Mouse (Mus musculus) heart, postnatal 14 days (tissue): ENCODE measurements around the gene Fcho1. TPM values are rescaled to one million over a fixed set of nuclear protein-coding genes. Genes with fewer than 3 reads are reported as not detected.

Experiments
- DNase-seq, 2 experiments: peaks; one replicate each; pipeline ENCODE4 v3.0.0; 2021 to 2022
- intact Hi-C: fragments of 180-260 bp; cut with DNase I; formaldehyde crosslinking; loops from one replicate; pipeline ENCODE4 v1.15.1; 2025
- total RNA-seq, 2 experiments: library from RNA; stranded (reverse); gene quantifications; 2 replicates each; pipeline ENCODE4 v1.2.3; 2021

Gene Fcho1
- total RNA-seq, 2 experiments from 2014 or later = 1.4 to 5.7 TPM

DNA sequence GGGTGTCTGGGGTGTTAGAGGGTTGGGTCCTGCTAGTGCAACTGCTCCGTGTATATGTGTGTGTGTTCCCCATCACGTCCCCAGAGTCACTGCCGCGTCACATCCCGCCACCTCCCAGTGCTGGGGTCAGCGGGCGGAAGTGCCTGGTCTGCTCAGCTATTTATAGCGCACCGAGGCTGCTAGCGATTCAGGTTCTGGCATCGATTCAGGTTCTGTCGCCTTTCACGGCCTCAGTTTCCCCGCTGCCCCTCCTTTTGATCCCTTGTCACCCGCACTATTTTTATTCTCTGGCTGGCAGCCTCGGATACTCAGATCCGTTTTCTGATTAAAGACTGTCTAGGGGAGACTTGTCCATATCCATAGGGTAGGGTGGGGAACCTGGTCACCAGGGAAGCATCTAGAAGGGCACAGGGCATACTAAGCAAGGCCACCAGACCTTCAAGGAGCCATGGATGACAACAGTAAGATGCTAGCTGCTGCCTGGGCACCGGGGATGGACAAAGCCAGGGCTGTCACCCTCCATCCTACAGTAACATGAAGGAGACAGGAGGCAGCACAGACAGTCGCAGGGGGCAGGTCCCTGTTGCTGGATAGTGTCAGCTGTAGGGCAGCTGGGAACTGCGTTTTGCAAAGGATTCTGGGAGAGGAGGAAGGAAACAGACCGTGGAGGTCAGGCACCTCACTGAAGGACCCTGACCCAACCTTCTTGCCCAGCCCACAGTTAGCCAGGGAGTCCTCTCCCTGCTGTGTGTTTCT is 57.1 kb downstream of the Fcho1 start:
- peak; percentile 65 to 71 for DNase-seq
- intact Hi-C loops = no loop called here

DNA sequence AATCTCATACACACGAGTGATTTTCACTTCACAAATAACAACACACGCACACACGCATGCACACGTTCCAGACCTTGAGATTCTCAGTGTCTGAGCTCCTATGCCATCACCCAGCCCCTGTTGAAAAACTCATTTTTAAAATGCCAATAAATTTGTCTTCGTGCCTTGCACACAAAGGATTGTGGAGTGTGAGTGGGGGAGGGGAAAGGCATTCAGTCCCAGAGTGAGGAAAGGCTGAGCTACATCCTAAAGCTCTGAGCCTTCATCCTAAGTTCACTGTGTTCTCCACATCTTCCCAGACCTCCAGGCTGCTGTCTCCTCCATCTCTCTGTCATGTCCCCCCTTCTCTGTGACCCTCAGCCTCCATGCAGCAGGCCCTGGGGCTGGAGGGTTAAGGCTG is 58.3 kb downstream of the Fcho1 start:
- intact Hi-C loops = no loop called here

GRCm38 (mm10) chr8:71666855-71667254 is 58.7 kb downstream of the Fcho1 start:
- intact Hi-C loops = no loop called here
- DNase-seq = no peak

More for the DNA sequence above, 58.3 kb downstream of the Fcho1 start:
- no peak for DNase-seq

- peak; percentile 35 to 67 for DNase-seq
- intact Hi-C loops = no loop called here
These were observed 60.0 kb downstream of the Fcho1 start for GRCm38 (mm10) chr8:71665331-71666130.

DNA sequence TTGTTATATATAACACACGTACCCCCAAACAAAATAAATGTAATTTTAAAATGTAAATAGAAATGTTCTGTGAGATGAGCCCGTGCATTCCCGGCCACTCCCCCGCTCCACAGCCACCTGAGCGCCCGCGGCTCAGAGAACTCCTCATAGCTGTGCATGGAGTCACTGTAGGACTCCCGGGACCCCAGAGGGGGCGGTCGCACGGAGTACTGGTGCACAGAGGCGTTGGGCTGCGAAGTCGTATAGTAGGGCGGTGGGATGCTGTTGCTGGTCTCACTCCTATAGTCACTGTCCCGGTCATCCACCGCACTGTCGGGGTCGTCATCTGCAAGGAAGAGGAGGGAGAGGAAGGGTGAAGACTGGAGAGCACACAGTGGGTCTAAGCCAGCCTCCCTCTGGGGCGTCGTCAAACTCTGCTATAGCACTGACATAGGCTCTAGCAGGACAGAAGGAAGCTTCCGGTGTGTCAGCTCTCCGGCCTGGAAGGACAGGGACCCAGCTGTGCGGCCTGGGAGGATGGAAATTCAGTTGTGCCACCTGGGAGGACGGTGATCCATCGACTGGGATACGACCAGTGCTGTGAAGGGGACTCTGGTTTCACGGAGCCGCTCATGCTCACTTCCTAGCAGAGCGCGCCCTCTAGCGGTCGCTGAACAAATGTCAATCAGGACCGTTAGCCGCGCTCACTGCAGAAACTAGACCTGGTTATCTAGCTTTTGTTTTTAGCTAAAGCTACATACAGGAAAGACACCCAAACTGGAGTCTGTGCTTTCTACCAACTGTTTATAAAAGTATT is 65.0 kb downstream of the Fcho1 start:
- intact Hi-C loops = loop anchor here (1.0 to 5.0 kb wide), 4 partner anchors 48 to 218 kb away; partner anchors contain the start of genes Colgalt1 and Fam129c
- peak; percentile 89 to 93 for DNase-seq

DNA sequence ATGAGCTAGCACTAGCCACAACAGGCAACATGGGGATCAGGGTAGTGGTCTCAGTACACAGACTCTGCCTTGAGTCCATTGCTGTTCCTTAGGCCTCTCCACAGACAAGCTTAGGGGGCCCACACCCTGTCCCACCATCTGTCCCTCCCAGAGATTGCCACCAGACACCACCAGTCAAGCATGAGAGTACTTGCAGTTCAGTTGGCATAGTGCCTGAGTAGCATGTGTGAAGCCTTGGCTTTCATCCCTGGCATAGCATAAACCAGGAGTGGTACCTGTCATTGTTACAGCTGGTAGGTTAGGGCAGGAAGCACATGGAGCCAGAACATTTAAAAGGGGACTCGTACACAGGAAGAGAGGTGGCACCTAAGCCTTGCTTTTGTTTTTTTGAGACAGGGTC is 65.8 kb downstream of the Fcho1 start:
- intact Hi-C loops = loop anchor here (1.0 to 5.0 kb wide), 4 partner anchors 47 to 217 kb away; partner anchors contain the start of genes Colgalt1 and Fam129c
- DNase-seq = no peak

DNA sequence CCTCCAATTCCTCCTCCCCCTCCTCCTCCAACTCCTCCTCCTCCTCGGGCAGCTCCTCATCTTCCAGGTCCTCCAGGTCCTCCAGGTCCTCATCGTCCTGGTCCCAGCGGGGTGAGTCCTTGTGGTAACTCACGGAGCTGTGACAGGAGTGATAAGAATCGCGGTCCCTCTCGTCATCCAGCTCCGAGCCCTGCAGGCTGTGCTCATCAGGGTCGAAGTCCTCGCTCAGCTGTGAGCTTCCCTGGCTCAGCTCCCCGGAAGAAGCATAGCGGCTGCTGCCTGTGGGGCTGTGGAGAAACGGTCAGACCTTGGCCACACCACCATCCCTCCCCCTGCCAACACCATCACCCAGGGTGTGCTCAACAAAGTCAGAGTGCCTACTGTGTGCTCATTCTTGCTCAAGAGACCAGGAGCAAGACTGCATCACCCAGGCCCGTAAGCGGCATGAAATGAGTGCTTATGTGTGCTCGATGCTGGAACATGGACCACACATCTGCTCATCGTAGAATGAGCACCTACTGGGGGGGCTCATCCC is 66.9 kb downstream of the Fcho1 start:
- intact Hi-C loops = no loop called here
- no peak for DNase-seq

Other genes starting within 250 kb of the Fcho1 start
- 10 to 100 TPM; 16.6 to 18.4 TPM for gene Ano8, start 239.8 kb downstream of the Fcho1 start, total RNA-seq
- 10 to 100 TPM; 16.4 to 18.7 TPM for gene Gtpbp3, start 237.6 kb downstream of the Fcho1 start, total RNA-seq
- gene Plvap, start 214.0 kb downstream of the Fcho1 start, total RNA-seq = 10 to 100 TPM; 19.3 to 26.2 TPM
- gene Ccdc194, start 200.0 kb downstream of the Fcho1 start, total RNA-seq = under 1 TPM in 1 of 2 experiments, not detected in 1; 0.12 TPM
- gene Bst2, start 188.3 kb downstream of the Fcho1 start, total RNA-seq = 10 to 100 TPM; 12.3 to 16.5 TPM
- gene Mvb12a, start 182.8 kb downstream of the Fcho1 start, total RNA-seq = 10 to 100 TPM; 28.8 to 29.7 TPM
- under 1 TPM; 0.17 to 0.22 TPM for gene Tmem221, start 166.8 kb downstream of the Fcho1 start, total RNA-seq
- gene Nxnl1, start 159.1 kb downstream of the Fcho1 start, total RNA-seq = under 1 TPM; 0.10 to 0.17 TPM
- gene Slc27a1, start 156.8 kb downstream of the Fcho1 start, total RNA-seq = 100 to 1,000 TPM; 127 to 151 TPM
- gene Pgls, start 133.5 kb downstream of the Fcho1 start, total RNA-seq = 10 to 100 TPM; 72.9 to 74.2 TPM
- gene Fam129c, start 128.1 kb downstream of the Fcho1 start, total RNA-seq = 1 to 10 TPM; 1.6 to 2.7 TPM
- 10 to 100 TPM; 44.1 TPM for gene Colgalt1, start 114.7 kb downstream of the Fcho1 start, total RNA-seq
- 1 to 10 TPM in 1 of 2 experiments, under 1 TPM in 1; 0.93 to 1.1 TPM for gene Unc13a, start 54.0 kb downstream of the Fcho1 start, total RNA-seq
- gene Jak3, start 49.4 kb downstream of the Fcho1 start, total RNA-seq = 10 to 100 TPM; 11.7 to 13.3 TPM
- 1 to 10 TPM; 5.0 to 7.0 TPM for gene Insl3, start 36.5 kb downstream of the Fcho1 start, total RNA-seq
- 10 to 100 TPM in 1 of 2 experiments, 1 to 10 TPM in 1; 9.4 to 11.4 TPM for gene B3gnt3, start 23.9 kb downstream of the Fcho1 start, total RNA-seq
- 1 to 10 TPM; 6.4 to 7.2 TPM for gene Zfp709, start 156.3 kb upstream of the Fcho1 start, total RNA-seq
- gene Zfp882, start 182.9 kb upstream of the Fcho1 start, total RNA-seq = 1 to 10 TPM; 3.6 to 4.0 TPM
- gene Zfp617, start 182.9 kb upstream of the Fcho1 start, total RNA-seq = 10 to 100 TPM; 25.9 to 29.0 TPM
- 1 to 10 TPM; 8.8 to 8.9 TPM for gene Zfp961, start 225.3 kb upstream of the Fcho1 start, total RNA-seq